Mouse (Mus musculus) retina, postnatal 1 day (tissue): ENCODE measurements around the gene Siah1a.

Source experiments
- DNase-seq: peaks from one replicate; pipeline ENCODE4 v3.0.0-alpha.2; 2012

The Siah1a gene

DNA sequence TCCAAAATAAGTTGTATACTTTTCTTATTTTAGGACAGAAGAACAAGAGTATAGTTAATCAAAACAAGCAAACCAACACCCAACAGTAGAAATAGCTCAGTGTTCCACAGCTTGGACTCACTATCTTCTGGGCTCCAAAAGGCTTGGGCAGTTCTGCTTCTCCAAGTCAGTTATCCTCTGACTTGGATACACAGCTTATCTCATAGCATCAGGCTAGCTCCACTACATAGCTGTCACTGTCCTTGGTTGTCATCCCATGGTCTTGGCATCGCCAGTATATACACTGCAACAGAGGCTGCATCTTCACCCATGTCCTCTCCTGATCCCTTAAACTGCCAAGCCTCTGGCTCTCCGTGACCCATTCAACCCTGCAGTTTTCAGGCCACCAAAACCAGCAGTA lies 50.0 kb downstream of the Siah1a start:
- DNase-seq, result no peak

GRCm38 (mm10) chr8:86694011-86694410 lies 51.7 kb downstream of the Siah1a start:
- no peak for DNase-seq

GRCm38 (mm10) chr8:86692107-86692506 lies 53.6 kb downstream of the Siah1a start:
- DNase-seq, result no peak

DNA sequence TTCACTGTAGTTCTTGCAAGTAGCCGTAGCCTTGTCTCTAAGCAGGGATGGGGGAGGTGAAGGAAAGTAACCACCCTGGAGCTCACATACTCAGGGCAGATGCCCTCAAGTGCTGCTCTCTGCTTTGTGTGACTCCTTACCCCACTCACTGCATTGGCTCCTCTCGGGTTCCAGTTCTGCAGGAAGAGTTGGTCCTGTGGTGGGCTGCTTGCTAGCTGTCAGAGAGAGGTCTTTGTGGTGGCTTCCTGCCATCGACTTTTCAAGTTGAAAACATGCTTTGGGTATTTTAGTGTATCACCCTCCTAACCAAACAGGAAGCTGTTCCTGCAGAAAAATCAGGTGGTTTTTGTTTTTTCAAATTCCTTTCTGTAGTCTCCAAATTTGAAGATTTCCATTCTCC lies 59.1 kb downstream of the Siah1a start:
- no peak for DNase-seq
